Mouse (Mus musculus): Measurements from ENCODE around the gene Abhd10. TPM values are rescaled to one million over a fixed set of nuclear protein-coding genes. Genes with fewer than 3 reads are reported as not detected.

Abhd10 gene
- total and polyA plus RNA-seq, 3 experiments: 13.8 to 20.1 (median 18.2) TPM

GRCm38 (mm10) chr16:45692851-45693250 lies 49.9 kb downstream of the Abhd10 start:
- dilution Hi-C loops (cut with MboI; ENCODE audit: extremely low pct_ligation_motif_present, extremely low pct_unique_long_range_greater_than_20kb, low sequenced_read_pairs): no loop called here
- no peaks in the 10 kb centered on the region for H3K9me3 ChIP-seq (replicated peaks; ENCODE audit: low read length)
- in situ Hi-C loops (cut with MboI; ENCODE audit: low pct_ligation_motif_present, low pct_unique_long_range_greater_than_20kb, low sequenced_read_pairs): no loop called here

GRCm38 (mm10) chr16:45690178-45690577 lies 52.6 kb downstream of the Abhd10 start:
- dilution Hi-C loops (cut with MboI; ENCODE audit: extremely low pct_ligation_motif_present, extremely low pct_unique_long_range_greater_than_20kb, low sequenced_read_pairs): no loop called here
- no peaks in the 10 kb centered on the region for H3K9me3 ChIP-seq (replicated peaks; ENCODE audit: low read length)
- H3K9ac ChIP-seq (ENCODE audit: insufficient read depth, low read depth): no peak overlapping the region
- no peaks in the 10 kb centered on the region for H3K79me2 ChIP-seq (replicated peaks; ENCODE audit: control insufficient read depth, extremely low read depth, insufficient read depth, poor library complexity, severe bottlenecking)
- in situ Hi-C loops (cut with MboI; ENCODE audit: low pct_ligation_motif_present, low pct_unique_long_range_greater_than_20kb, low sequenced_read_pairs): no loop called here
- H3K36me3 ChIP-seq (replicated peaks in 1 of 2; ENCODE audit: control insufficient read depth in 1 of 2, insufficient read depth in 1 of 2, low read length in 1 of 2): no peaks in the 10 kb centered on the region
- DNase-seq (ENCODE audit: extremely low read depth): peak; percentile 61
- H3K27ac ChIP-seq (ENCODE audit: insufficient read depth, low read depth): no peak overlapping the region
- 0 out of 2 replicates have a peak overlapping the region, but pooled peaks have one; percentile 32 for H3K4me2 ChIP-seq (ENCODE audit: insufficient read depth, low read depth, poor library complexity, severe bottlenecking)
- no peaks in the 10 kb centered on the region for H3K27me3 ChIP-seq (replicated peaks)
- peaks cover 0 to 16% of the 10 kb centered on the region in 2 experiments; a peak in 1 of 4 replicates for H3K4me1 ChIP-seq (ENCODE audit: control insufficient read depth in 1 of 2, insufficient read depth in 2 of 2)
- TF ChIP-seq POLR2AphosphoS2 (IDR thresholded peaks at IDR 0.05; ENCODE audit: low read depth, low read length): no peak
- TF ChIP-seq USF1 (IDR thresholded peaks at IDR 0.05; ENCODE audit: low read depth, low read length): no peak
- TF ChIP-seq ZKSCAN1 (IDR thresholded peaks at IDR 0.05; ENCODE audit: borderline replicate concordance, low read depth, low read length): no peak
- TF ChIP-seq ELF1 (IDR thresholded peaks at IDR 0.05; ENCODE audit: low read depth, low read length): peak; percentile 76
- TF ChIP-seq CHD2 (IDR thresholded peaks at IDR 0.05; ENCODE audit: low read length): no peak
- TF ChIP-seq CTCF (conservative IDR thresholded peaks at IDR 0.05 in 1 of 2, IDR thresholded peaks at IDR 0.05 in 1 of 2; ENCODE audit: low read depth in 2 of 2, low read length in 2 of 2): no peak
- TF ChIP-seq RCOR1 (conservative IDR thresholded peaks at IDR 0.05; ENCODE audit: low read depth, low read length): no peak
- no peak for TF ChIP-seq ZNF384 (IDR thresholded peaks at IDR 0.05; ENCODE audit: low read depth, low read length)
- TF ChIP-seq NRF1 (IDR thresholded peaks at IDR 0.05; ENCODE audit: low read depth, low read length): no peak
- no peak overlapping the region for H3K4me3 ChIP-seq (replicated peaks in 1 of 3; ENCODE audit: low read depth in 2 of 3, low read length in 2 of 3, poor library complexity in 1 of 3)

More at GRCm38 (mm10) chr16:45692851-45693250, 49.9 kb downstream of the Abhd10 start:
- Histone ChIP-seq H3K9ac (ENCODE audit: insufficient read depth, low read depth) (no peak overlapping the region), H3K4me3 (replicated peaks in 1 of 3; ENCODE audit: low read depth in 2 of 3, low read length in 2 of 3, poor library complexity in 1 of 3) (no peak overlapping the region), H3K79me2 (replicated peaks; ENCODE audit: control insufficient read depth, extremely low read depth, insufficient read depth, poor library complexity, severe bottlenecking) (no peaks in the 10 kb centered on the region), H3K36me3 (replicated peaks in 1 of 2; ENCODE audit: control insufficient read depth in 1 of 2, insufficient read depth in 1 of 2, low read length in 1 of 2) (no peaks in the 10 kb centered on the region), H3K4me2 (ENCODE audit: insufficient read depth, low read depth, poor library complexity, severe bottlenecking) (no peak overlapping the region), H3K27me3 (replicated peaks) (no peaks in the 10 kb centered on the region), H3K27ac (ENCODE audit: insufficient read depth, low read depth) (no peak overlapping the region), H3K4me1 (ENCODE audit: control insufficient read depth in 1 of 2, insufficient read depth in 2 of 2) (peaks cover 0 to 16% of the 10 kb centered on the region in 2 experiments; a peak in 1 of 4 replicates)
- TF ChIP-seq EP300 (IDR thresholded peaks at IDR 0.05; ENCODE audit: low read length) (no peak), USF1 (IDR thresholded peaks at IDR 0.05; ENCODE audit: low read depth, low read length) (no peak), USF2 (conservative IDR thresholded peaks at IDR 0.05; ENCODE audit: low read depth, low read length) (no peak), ZMIZ1 (IDR thresholded peaks at IDR 0.05; ENCODE audit: low read depth, low read length) (no peak), SMC3 (IDR thresholded peaks at IDR 0.05; ENCODE audit: low read depth, low read length) (no peak), POLR2AphosphoS2 (IDR thresholded peaks at IDR 0.05; ENCODE audit: low read depth, low read length) (no peak)
- no peak for DNase-seq (ENCODE audit: extremely low read depth)

GRCm38 (mm10) chr16:45686833-45687232 lies 55.9 kb downstream of the Abhd10 start:
- Histone ChIP-seq H3K9me3 (replicated peaks; ENCODE audit: low read length) (no peaks in the 10 kb centered on the region), H3K27ac (ENCODE audit: insufficient read depth, low read depth) (no peak overlapping the region), H3K36me3 (replicated peaks in 1 of 2; ENCODE audit: control insufficient read depth in 1 of 2, insufficient read depth in 1 of 2, low read length in 1 of 2) (no peaks in the 10 kb centered on the region), H3K27me3 (replicated peaks) (no peaks in the 10 kb centered on the region), H3K4me2 (ENCODE audit: insufficient read depth, low read depth, poor library complexity, severe bottlenecking) (no peak overlapping the region), H3K9ac (ENCODE audit: insufficient read depth, low read depth) (no peak overlapping the region), H3K4me3 (replicated peaks in 1 of 3; ENCODE audit: low read depth in 2 of 3, low read length in 2 of 3, poor library complexity in 1 of 3) (no peak overlapping the region), H3K4me1 (ENCODE audit: control insufficient read depth in 1 of 2, insufficient read depth in 2 of 2) (peaks cover 0 to 8% of the 10 kb centered on the region in 2 experiments; a peak in 1 of 4 replicates), H3K79me2 (replicated peaks; ENCODE audit: control insufficient read depth, extremely low read depth, insufficient read depth, poor library complexity, severe bottlenecking) (no peaks in the 10 kb centered on the region)
- dilution Hi-C loops (cut with MboI; ENCODE audit: extremely low pct_ligation_motif_present, extremely low pct_unique_long_range_greater_than_20kb, low sequenced_read_pairs): no loop called here
- in situ Hi-C loops (cut with MboI; ENCODE audit: low pct_ligation_motif_present, low pct_unique_long_range_greater_than_20kb, low sequenced_read_pairs): no loop called here
- DNase-seq (ENCODE audit: extremely low read depth): no peak
- no peak for TF ChIP-seq MAX (IDR thresholded peaks at IDR 0.05; ENCODE audit: low read length)
- no peak for TF ChIP-seq SIN3A (IDR thresholded peaks at IDR 0.05; ENCODE audit: low read length)
- no peak for TF ChIP-seq RCOR1 (conservative IDR thresholded peaks at IDR 0.05; ENCODE audit: low read depth, low read length)
- no peak for TF ChIP-seq ZMIZ1 (IDR thresholded peaks at IDR 0.05; ENCODE audit: low read depth, low read length)
- no peak for TF ChIP-seq RAD21 (IDR thresholded peaks at IDR 0.05; ENCODE audit: low read depth, low read length)
- no peak for TF ChIP-seq CTCF (conservative IDR thresholded peaks at IDR 0.05 in 1 of 2, IDR thresholded peaks at IDR 0.05 in 1 of 2; ENCODE audit: low read depth in 2 of 2, low read length in 2 of 2)
- no peak for TF ChIP-seq KAT2A (IDR thresholded peaks at IDR 0.05; ENCODE audit: insufficient replicate concordance, low read length)
- no peak for TF ChIP-seq USF1 (IDR thresholded peaks at IDR 0.05; ENCODE audit: low read depth, low read length)
- TF ChIP-seq POLR2A (IDR thresholded peaks at IDR 0.05; ENCODE audit: low read depth, low read length): no peak
- TF ChIP-seq PAX5 (IDR thresholded peaks at IDR 0.05; ENCODE audit: low read length): no peak
- TF ChIP-seq MAFK (IDR thresholded peaks at IDR 0.05; ENCODE audit: insufficient replicate concordance, low read length): no peak
